Mouse (Mus musculus) inflammation-experienced regulatory T-cells, adult 16 weeks (primary cell): ENCODE measurements around the gene Cdkn2aip. TPM values are rescaled to one million over a fixed set of nuclear protein-coding genes. Genes with fewer than 3 reads are reported as not detected.

Source experiments
- polyA plus RNA-seq: library from polyadenylated mRNA; unstranded; fragments of 100-300 nt; shearing (Covaris generic); gene quantifications from one replicate; pipeline ENCODE4 v1.2.1, GENCODE M21; 2017

The Cdkn2aip gene
- 51.3 TPM for polyA plus RNA-seq

DNA sequence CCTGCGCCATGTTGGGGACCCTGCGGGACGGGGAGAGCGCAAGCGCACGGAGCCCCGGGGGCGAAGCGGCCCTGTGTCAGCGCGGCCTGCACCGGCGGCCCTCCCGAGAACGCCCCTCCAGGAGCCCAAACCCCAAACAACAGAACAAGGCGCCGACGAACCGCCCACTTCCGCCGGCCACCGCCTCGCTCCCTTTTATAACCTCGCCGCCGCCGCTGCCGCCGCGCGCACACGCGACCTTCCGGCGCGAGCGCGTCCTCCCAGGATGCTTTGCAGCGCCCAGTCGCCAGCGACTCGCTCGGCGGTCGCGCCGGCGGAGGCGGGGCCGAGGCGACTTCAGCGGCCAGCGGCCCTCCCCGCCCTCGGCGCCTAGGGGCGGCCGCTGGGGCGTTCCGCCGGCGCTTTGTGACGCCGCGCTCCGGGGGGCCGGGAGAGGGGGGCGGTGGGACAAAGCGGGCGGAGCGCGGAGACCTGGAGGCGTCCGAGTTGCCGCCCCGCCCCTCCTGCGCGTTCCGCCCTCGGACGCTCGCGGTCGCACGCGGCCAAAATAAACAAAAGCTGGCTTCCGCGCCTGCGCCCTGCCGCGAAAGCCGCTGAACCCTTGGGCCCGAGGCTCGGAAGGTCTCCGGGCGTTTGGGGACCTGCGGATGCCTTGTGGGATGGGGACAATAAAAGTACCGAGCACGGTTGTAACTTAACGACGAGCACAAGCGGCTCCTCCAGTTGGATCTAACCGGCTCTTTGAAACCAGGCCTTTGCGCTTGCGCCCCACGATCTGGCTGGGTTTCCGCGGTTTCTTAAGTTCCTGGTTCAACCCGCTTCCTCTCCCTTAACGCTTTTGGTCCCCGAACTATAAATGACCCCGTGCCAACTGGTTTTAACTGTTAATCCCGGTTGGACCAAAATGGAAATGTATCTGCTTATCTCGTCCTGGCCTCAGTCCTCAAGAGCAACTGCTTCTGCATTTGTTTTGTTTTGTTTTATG lies at the start of gene Cdkn2aip:
TSS of gene Cdkn2aip (minus strand) at position 172 of the 985 bp plus-strand sequence.

DNA sequence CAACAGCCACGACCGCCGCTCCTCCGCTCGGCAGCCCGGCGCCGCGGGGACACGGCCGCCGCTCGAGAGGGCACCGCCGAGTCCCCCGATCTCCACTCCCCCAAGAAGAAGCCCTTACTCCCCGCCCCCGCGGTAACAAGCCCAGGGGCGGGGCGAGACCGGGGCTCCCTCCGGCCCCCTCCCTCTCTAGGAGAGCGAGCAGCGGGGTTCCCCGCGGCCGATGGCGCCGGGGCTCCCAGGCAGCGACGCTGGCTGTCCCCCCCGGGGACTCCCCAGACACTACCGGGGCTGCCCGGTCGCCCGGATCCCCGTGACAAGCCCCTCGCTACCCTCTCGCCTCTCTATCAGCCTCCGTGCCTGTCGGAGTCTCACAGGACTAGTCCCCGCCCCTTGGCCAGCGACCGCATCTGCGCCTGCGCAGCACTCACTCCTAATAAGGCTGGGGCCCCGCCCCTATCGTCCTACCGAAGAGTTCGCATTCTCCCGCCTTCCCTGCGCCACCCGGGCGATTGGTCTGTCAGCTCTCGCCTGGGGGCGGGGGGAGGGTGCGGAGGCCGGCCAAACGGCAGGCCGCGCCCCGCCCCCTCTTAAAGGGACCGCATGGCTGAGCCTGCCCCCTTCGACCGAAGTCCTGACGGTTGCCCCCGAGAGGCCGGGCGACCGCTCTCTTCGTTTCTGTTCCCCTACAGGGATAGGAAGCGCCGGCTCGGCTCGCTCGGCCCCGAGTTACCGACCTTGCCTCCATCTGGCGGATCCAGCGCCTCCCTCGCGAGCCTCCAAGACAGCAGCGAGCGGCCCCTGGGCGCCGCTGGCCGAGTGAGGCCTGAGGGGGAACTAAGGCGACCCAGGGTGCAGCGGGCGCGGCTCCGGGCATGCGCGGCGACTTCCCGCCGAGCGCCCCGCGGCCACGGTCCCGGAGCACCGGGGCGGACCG lies 38.7 kb downstream of the Cdkn2aip start, which contains the start of gene Ing2:
TSS of gene Ing2 (minus strand) at position 780 of the 934 bp plus-strand sequence.

Other genes starting within 250 kb of the Cdkn2aip start
- gene Trappc11, start 180.5 kb downstream of the Cdkn2aip start, polyA plus RNA-seq = 59.2 TPM
- gene Rwdd4a, start 180.3 kb downstream of the Cdkn2aip start, polyA plus RNA-seq = 44.4 TPM
- 4.1 TPM for gene Ing2, start 38.4 kb downstream of the Cdkn2aip start, polyA plus RNA-seq
- gene Cldn24, start 108.2 kb upstream of the Cdkn2aip start, polyA plus RNA-seq = not detected
- not detected for gene Cldn22, start 110.5 kb upstream of the Cdkn2aip start, polyA plus RNA-seq